Mouse (Mus musculus): Measurements from ENCODE around the gene Myo1c.

The Myo1c gene

DNA sequence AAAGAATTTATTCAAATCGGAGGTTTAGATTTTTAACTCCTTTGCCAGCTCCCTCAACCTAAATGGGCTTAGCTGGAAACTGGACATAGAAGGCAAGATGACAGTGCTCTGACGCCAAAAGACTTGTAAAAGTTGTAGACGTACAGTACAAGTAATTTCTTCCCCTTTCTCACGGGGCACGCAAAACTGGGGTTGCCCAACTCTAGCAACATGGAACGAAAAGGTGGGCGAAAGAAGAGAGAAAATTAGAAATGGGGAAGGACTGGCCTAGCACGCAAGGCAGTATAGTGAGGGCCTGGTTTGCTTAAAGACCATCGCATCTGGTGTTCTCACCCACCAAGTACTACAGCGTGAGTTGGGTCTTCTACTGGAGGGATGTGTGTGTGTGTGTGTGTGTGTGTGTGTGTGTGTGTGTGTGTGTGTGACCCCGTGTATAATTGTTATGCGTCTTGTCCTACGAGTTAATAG lies 688 bp downstream of the Myo1c start:
- no peak for DNase-seq

DNA sequence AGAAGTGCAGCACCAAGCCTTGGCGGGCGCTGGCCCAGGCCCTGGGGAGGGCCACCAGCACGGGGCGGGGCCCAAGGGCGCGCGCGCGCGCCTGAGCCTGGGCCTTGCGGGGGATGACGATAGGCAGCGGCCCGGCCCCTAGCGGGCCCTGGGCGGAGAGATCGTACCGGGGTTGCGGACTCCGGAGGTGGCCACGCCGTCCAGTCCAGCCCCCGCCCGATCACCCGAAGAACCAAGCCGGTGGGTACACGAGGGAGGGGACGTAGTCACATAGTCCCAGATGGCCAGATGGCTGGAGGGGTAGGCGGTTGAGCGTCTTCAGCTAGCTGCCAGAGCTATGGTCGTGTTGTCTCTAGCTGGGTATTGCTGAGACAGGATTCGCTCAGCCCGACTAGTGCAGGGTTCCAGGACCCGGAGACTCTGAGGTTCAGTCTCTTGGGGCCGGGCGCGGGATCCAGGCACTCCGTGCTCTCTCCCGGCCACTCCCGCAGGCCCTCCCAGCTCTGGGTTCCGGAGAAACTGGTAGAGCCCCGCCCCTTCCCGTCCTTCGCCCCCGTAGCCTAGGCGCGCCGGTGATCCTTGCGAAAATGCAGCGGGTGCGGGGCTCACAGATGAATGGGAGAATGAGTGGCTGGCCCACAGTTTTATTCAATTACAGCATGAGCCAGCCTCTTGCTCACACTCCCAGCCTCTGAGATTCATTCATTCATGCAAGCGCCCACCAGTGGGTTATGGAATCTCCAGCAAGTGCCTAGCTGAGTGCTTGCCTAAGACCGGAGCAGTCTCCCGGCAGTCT lies 1.3 kb downstream of the Myo1c start:
- DNase-seq: peak; percentile 85

DNA sequence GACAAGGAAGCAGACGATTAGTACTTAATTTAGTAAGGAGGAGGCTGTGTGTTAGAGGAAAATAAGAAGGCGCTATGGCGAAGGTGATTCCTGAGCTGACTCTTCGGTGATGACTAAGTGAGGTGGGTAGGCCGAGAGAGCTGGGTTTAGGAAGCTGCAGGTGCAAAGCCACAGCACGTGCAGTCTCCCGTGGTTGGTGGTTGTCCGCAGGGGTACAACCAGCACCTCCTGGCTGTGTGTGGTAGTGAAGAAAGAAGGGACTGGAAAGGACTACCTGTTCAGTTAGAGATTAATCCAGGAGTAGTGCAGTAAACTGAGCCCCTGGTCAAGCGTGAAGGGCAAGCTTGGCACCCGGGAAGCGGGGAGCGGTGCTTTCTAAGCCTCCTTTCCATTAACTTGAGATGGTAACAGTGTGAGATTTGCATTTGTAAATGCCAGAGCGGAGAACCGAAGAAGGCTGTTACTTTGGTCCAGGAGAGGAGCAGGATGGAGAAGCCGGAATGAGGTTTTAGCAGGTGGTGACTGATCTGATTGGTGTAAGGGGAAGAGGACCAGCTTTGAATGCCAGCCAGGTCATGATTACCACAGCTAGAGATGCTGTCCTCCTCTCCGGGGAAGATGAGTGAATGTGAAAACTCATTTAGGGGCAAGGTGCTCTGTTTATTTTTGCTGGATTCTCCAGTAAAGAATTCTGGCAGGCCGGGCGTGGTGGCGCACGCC lies 2.1 kb downstream of the Myo1c start:
- peak; percentile 55 to 64 for DNase-seq

GRCm38 (mm10) chr11:75652942-75653684 lies 2.8 kb downstream of the Myo1c start:
- peak; percentile 36 to 53 for DNase-seq

DNA sequence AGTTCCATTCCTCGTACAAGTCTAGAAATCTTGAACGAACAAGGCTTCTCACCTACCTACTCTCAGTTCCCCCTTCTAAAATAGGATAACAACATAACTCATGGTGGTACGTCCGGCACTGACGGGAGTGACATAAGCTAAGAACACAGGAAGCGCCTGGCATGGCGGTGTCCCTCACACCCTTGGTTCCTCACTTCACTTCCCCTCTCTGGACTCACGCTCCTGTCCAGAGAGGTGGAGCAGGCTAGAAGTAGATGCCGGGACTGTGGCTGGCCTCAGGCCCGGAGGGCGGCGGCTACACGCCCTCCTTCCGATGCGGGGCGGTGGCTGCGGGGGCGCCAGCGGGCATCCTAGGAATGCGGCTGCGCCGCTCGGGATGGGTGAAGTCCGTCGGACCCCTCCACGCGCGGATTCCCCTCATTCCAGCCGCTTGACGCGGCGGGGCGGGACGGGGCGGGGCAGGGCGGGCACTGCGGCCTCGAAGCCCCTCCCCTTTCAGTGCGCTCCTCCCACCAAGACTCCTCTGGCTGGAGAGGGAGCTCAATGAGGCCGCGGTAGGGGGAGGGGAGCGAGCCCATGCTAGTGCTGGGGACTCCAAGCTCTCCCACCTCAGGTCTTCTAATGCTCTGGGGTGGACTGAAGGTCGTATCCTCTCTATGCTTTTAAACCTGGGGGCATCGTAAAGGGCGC lies 3.6 kb downstream of the Myo1c start:
- DNase-seq: peak; percentile 81 to 86

GRCm38 (mm10) chr11:75654471-75655390 lies 4.4 kb downstream of the Myo1c start:
- peak; percentile 81 to 89 for DNase-seq

DNA sequence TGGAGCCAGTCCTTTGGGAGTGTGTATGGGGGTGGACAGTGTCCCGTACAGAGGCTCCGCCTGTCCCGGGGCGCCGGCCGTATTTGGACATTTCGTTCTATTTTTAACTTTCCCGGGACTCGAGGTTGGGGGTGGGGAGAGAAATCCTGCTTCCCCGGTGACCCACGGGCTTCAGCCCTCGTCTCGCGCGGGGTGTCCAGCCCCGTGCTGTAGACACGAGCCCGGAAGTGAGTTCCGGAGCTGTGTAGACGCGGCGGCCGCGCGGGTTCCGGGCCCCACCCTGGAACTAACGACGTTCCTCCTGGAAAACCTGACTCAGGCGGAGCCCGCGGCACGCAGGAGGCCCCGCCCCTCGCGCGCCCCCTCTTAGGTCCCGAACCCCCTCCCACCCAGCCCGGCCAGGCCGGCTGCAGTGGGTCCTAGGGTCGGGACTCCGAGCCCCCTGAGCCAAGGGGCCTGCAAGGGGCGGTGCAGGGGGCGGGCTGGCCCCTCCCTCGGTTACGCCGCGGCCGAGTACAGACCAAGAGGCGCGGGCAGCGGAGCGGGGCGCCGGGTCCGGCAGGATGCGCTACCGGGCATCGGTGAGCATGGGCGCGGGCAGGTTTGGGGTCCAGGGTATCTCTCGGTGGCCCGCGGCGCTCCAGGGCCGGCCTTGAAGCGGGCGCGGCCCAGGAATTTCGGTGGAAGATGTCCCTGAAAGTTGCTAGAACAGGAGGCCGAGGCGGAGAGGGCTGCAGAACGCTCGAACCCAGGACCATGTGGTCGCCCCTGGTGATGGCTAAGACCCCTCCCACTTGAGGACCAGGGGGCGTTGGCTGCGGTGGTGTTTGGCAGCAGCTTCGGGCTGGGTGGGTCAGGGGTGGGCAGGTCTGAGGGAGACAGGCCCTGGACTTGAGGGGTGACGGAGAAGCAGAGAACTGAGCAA lies 5.6 kb downstream of the Myo1c start:
- DNase-seq: peak; percentile 80 to 87

DNA sequence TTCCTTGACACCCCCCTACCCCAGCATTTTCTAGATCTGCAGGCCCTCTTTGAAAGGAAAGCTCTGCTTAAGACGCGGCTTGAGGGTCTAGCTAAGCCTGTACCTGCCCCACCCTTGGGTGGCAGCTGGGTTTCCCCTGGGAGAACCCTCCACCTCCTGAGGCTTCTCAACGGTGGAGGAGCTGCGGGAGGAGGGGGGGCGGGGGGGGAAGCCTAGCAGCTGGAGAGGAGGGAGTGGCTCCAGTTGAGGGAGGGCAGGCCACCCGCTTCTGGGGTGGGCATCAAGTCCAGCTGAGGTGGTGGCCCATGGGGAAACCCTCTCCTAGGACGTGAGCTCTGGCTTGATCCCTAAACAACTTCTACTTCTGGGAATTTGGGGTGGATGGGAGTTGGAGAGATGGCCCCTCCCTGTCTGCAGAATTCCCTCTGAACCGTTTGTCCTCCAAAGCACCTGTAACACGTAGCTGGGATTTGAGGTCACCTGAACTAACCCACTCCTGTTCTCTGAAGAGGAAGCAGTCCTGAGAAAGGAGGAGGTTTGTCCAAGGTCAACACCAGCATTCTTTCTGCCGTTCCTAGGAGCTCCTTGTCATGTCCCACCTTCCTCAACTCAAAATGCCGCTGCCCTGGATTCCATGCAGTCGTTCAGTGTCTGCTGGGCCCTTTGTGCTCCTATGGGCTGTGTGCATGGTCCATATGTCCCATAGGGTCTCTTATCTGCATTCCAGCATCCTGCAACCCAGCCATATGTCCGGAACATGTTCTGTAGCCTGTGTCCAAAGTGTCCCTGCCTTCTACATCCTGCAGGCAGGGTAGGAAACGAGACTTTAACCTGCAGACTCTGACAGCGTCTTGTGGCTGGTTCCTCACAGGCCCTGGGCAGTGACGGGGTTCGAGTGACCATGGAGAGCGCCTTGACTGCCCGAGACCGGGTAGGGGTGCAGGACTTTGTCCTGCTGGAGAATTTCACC lies 6.6 kb downstream of the Myo1c start:
- DNase-seq: peak; percentile 48 to 52

DNA sequence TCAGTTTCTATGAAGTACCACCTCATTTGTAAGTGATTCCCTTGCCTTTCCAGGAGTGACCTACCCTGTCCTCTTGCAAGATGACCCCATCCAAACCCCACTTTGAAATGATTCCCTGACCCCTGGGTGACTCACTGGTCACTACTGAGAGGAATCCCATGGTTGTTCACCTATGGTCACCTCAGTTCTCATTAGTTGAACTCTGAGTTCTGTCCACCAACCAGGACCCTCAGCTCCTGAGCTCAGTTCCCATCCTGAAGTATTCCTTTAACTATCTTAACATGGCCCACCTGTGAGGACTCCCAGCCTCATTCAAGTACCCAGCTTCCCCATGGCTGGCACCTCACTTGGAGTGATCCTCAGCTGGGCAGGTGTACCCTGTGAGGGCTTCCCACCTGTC lies 7.5 kb downstream of the Myo1c start:
- DNase-seq: no peak

DNA sequence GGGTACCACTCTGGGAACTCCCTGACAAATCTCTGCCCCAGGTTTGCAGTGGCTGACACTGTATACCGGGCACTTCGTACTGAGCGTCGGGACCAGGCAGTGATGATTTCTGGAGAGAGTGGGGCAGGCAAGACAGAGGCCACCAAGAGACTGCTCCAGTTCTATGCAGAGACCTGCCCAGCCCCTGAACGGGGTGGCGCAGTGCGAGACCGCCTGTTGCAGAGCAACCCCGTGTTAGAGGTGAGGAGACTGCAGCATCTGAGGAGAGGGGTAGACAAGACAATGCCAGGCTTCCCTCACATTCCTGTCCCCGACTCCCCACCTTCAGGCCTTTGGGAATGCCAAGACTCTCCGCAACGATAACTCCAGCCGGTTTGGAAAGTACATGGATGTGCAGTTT lies 8.0 kb downstream of the Myo1c start:
- DNase-seq: no peak

DNA sequence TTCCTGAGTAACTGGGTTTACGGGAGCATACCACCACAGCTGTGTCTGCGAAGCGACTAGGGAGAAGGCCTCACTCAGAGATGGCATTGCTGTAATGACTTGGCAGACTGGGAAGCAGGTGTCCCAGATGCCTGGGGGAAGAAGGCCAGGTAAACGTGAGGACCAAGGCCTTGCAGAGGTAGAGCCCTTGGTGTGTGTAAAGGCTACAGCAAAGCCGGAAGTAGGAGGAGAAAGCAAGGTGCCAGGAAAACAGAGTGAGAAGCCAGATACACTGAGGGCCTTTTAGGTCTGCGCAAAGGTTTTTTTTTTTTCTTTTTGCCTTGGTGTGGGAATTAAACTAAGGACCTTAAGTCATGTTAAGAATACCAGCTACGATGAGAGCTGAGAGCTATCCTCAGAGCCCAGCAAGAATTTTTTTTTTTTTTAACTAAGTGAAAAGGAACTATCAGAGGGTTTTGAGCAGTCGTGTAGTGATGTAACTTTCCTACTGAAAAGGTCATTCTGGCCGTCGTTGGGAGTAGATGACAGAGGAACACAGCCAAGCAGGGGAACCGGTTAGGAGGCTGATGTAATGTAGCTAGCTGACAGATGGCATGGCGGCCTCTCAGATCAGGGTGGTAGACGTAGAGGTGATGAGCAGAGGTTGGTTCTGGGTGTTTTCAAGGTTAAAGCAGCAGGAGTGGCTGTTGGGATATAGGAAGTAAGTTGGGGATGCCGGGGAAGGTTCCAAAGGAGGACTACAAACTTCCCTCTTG lies 8.9 kb downstream of the Myo1c start:
- no peak for DNase-seq

DNA sequence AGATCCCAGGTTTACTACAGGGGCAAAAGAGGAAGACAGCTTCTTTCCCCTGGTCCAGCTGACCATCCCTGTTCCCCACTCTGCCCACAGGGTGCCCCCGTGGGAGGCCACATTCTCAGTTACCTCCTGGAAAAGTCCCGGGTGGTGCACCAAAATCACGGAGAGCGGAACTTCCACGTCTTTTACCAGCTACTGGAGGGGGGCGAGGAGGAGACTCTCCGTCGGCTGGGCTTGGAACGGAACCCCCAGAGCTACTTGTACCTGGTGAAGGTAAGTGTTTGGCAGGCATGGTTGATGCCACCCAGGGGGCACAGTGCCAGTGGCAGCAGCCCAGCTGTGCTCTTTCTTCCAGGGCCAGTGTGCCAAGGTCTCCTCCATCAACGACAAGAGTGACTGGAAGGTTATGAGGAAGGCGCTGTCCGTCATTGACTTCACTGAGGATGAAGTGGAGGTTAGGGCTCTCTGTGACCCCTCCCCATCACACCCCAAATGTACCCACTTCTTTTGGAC lies 9.8 kb downstream of the Myo1c start:
- DNase-seq: no peak

GRCm38 (mm10) chr11:75660941-75661800 lies 10.9 kb downstream of the Myo1c start:
- DNase-seq: no peak

- DNase-seq: no peak
Measured at GRCm38 (mm10) chr11:75662131-75662530, 11.8 kb downstream of the Myo1c start.

DNA sequence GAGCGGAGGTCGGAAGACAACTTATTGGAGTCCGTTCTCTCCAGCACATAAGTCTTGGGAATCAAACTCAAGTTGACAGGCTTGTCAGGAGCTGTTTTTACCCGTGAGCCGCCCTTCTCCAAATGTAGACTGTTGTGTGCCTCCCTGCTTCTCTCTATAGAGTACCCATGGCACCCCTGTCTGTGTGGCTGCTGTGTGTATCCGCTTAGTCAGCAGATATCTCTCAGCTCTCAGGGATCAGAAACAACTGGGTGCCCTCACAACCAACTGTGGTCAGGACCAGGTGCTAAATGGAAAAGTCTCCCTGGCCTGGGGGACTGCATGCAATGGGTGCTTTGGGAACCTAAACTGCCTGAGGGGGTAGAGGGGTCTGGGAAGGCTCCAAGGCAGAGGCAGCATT lies 16.0 kb downstream of the Myo1c start:
- no peak for DNase-seq

- no peak for DNase-seq
Measured at GRCm38 (mm10) chr11:75668621-75669020, 18.3 kb downstream of the Myo1c start.

GRCm38 (mm10) chr11:75669176-75669852 lies 19.0 kb downstream of the Myo1c start:
- no peak for DNase-seq
